Mouse (Mus musculus): ENCODE data around the gene Cdx2. TPM values are rescaled to one million over a fixed set of nuclear protein-coding genes. Genes with fewer than 3 reads are reported as not detected.

Cdx2 gene
- total RNA-seq, 2 experiments from 2014 or later = not detected

- DNase-seq = no peak
- intact Hi-C loops (cut with DNase I) = no loop called here
Measured at GRCm38 (mm10) chr5:147267434-147267833, 39.6 kb downstream of the Cdx2 start.

GRCm38 (mm10) chr5:147263945-147264344 is 43.1 kb downstream of the Cdx2 start:
- intact Hi-C loops (cut with DNase I) = no loop called here
- no peak for DNase-seq

GRCm38 (mm10) chr5:147261899-147262541 is 45.0 kb downstream of the Cdx2 start:
- intact Hi-C loops (cut with DNase I) = no loop called here
- DNase-seq = no peak

GRCm38 (mm10) chr5:147260778-147261177 is 46.3 kb downstream of the Cdx2 start:
- no peak for DNase-seq
- intact Hi-C loops (cut with DNase I) = no loop called here

GRCm38 (mm10) chr5:147260189-147260588 is 46.9 kb downstream of the Cdx2 start:
- intact Hi-C loops (cut with DNase I) = no loop called here
- no peak for DNase-seq

Small RNA genes lying within 50 kb of the gene (microRNA-seq; reads per million reads assigned to microRNA genes)
- gene Mir7k = 0.36 to 0.54 reads per million in 2 experiments

Other genes with a start within 250 kb of the Cdx2 start
- gene Lnx2, start 230.7 kb downstream of the Cdx2 start, total RNA-seq (2021) = 10 to 100 TPM; 15.7 to 16.5 TPM
- 10 to 100 TPM; 69.4 to 70.4 TPM for gene Polr1d, start 230.2 kb downstream of the Cdx2 start, total RNA-seq (2021)
- not detected for gene Gsx1, start 118.6 kb downstream of the Cdx2 start, total RNA-seq (2021)
- not detected for gene Pdx1, start 37.3 kb downstream of the Cdx2 start, total RNA-seq (2021)
- gene Urad, start 15.2 kb upstream of the Cdx2 start, total RNA-seq (2021) = not detected
- gene Flt3, start 93.2 kb upstream of the Cdx2 start, total RNA-seq (2021) = under 1 TPM; 0.12 to 0.15 TPM
- 10 to 100 TPM; 53.9 to 62.5 TPM for gene Pan3, start 122.9 kb upstream of the Cdx2 start, total RNA-seq (2021)